Mouse (Mus musculus): ENCODE measurements around the gene 4930432M17Rik. TPM values are rescaled to one million over a fixed set of nuclear protein-coding genes. Genes with fewer than 3 reads are reported as not detected.

The 4930432M17Rik gene
- polyA plus RNA-seq, 1 experiment from 2014 or later = not detected

DNA sequence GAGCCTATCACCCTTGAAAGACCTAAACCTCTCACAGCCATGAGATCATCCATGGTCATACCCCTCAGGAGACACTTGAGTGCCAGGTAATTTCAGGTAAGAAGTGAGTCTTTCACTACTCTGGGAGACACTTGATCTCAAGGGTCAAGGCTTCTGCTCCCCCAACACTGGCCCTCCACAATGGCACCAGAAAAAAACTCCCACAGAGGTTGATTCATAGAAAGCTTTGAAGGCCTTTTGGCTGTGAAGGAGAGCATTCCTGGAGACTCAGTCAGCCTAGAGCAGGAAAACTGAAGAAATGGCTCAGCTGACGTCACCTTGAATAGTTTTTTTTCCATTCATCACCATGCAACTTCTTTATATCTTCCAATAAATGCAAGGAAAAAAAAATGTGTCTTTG is 18.4 kb upstream of the 4930432M17Rik start:
- Histone ChIP-seq H3K9me3 (replicated peaks; ENCODE audit: control insufficient read depth, low read length) (no peaks in the 10 kb centered on the region), H3K36me3 (ENCODE audit: control insufficient read depth, insufficient read depth, low read length) (no peaks in the 10 kb centered on the region), H3K27ac (ENCODE audit: low read length) (no peak overlapping the region), H3K4me3 (replicated peaks; ENCODE audit: low read length) (no peak overlapping the region), H3K9ac (ENCODE audit: low read length) (no peak overlapping the region), H3K27me3 (ENCODE audit: control insufficient read depth, insufficient read depth, low read length) (no peaks in the 10 kb centered on the region), H3K4me1 (ENCODE audit: control insufficient read depth, insufficient read depth, low read length) (peaks cover 5% of the 10 kb centered on the region), H3K4me2 (ENCODE audit: low read depth, low read length) (no peak overlapping the region)
- ATAC-seq (ENCODE audit: insufficient read depth, low FRiP score) = no peak
- WGBS = 67% methylated on average over 1 of the region's 1 CpGs

DNA sequence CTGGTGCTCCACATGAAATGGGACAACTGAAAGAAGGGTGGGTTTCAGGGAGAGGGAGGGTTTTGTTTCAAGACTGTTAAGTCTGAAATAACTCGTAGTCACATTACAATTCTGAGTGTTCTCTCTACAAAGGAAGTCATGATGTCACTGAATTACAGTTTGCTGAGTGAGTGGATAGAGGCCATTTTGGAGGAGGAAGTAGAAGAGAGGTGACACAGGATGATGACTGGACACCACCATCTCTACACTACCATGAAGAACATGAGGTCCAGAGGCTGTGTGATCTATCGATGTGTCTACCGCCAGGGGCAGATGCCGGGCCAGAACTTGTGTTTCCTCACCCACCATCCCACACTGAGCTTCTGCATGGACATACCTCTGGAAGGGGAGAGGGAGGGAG is 13.6 kb upstream of the 4930432M17Rik start:
- H3K4me1 ChIP-seq (ENCODE audit: control insufficient read depth, insufficient read depth, low read length) = peaks cover 2% of the 10 kb centered on the region; the same call in 1 of the 2 replicates
- no peak overlapping the region for H3K4me3 ChIP-seq (replicated peaks; ENCODE audit: low read length)
- no peaks in the 10 kb centered on the region for H3K9me3 ChIP-seq (replicated peaks; ENCODE audit: control insufficient read depth, low read length)
- H3K4me2 ChIP-seq (ENCODE audit: low read depth, low read length) = no peak overlapping the region
- no peak overlapping the region for H3K27ac ChIP-seq (ENCODE audit: low read length)
- WGBS = 90% methylated on average over 4 of the region's 4 CpGs
- no peak for ATAC-seq (ENCODE audit: insufficient read depth, low FRiP score)
- no peak overlapping the region for H3K9ac ChIP-seq (ENCODE audit: low read length)
- H3K27me3 ChIP-seq (ENCODE audit: control insufficient read depth, insufficient read depth, low read length) = no peaks in the 10 kb centered on the region
- H3K36me3 ChIP-seq (ENCODE audit: control insufficient read depth, insufficient read depth, low read length) = no peaks in the 10 kb centered on the region

DNA sequence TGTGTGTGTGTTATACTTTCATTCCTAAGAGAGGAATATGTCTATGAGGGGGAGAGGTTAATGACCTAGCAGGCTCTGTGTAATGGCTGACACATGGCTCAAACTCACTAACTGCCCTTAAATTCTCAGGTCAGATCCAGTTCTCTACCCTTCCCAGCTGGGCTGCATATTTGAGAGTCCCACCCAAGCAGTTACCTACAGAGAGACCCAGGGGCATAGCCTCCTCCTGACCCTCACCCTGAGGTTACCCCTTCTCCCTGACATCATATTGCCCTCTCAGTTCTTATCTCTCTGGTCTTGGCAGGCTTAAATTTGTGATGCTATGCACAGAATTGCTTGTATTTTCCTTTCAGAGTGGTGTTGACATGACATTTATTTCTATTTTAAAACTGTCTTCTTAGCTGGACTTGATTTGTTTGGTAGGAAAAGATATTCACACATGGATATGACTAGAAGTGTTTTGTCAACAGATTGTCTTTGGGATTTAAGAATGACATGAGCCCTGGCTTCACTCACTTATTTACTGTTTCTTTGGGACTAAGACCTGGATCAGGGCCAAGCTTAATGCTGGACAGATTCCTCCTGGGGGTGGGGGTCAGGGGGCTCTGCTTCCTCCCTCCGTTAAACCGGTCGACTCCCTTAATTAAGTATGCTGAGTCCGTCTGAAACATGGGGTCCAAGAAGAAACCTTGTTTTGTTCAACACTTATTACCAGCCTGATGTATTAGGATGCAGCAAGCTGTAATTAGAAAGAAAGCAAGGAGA is 7.7 kb upstream of the 4930432M17Rik start:
- Histone ChIP-seq H3K4me1 (ENCODE audit: control insufficient read depth, insufficient read depth, low read length) (peaks cover 7% of the 10 kb centered on the region; the same call in 1 of the 2 replicates), H3K4me2 (ENCODE audit: low read depth, low read length) (no peak overlapping the region), H3K27ac (ENCODE audit: low read length) (no peak overlapping the region), H3K27me3 (ENCODE audit: control insufficient read depth, insufficient read depth, low read length) (no peaks in the 10 kb centered on the region), H3K9me3 (replicated peaks; ENCODE audit: control insufficient read depth, low read length) (no peaks in the 10 kb centered on the region), H3K4me3 (replicated peaks; ENCODE audit: low read length) (no peak overlapping the region), H3K36me3 (ENCODE audit: control insufficient read depth, insufficient read depth, low read length) (no peaks in the 10 kb centered on the region), H3K9ac (ENCODE audit: low read length) (no peak overlapping the region)
- ATAC-seq (ENCODE audit: insufficient read depth, low FRiP score) = no peak
- 27% methylated on average over 4 of the region's 4 CpGs for WGBS

DNA sequence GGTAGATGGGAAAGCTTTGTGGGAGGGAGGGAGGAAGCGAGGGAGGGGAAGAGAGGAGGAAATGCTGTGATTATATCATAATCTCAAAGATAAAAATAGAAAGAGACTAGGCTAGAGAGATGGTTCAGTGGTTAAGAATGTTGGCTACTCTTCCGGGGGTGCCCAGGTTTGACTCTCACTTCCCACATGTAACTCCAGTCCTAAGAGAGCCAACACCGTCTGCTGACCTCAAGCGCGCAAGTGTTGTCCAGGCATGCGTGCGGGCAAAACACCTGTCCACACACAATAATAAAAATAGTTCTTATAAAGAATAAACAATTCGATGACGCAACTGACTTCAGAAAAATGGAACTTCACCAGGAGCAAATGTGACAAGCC is 7.1 kb upstream of the 4930432M17Rik start:
- peaks cover 7% of the 10 kb centered on the region; the same call in 1 of the 2 replicates for H3K4me1 ChIP-seq (ENCODE audit: control insufficient read depth, insufficient read depth, low read length)
- no peak overlapping the region for H3K4me2 ChIP-seq (ENCODE audit: low read depth, low read length)
- 83% methylated on average over 9 of the region's 9 CpGs for WGBS
- H3K27me3 ChIP-seq (ENCODE audit: control insufficient read depth, insufficient read depth, low read length) = no peaks in the 10 kb centered on the region
- ATAC-seq (ENCODE audit: insufficient read depth, low FRiP score) = no peak
- H3K9me3 ChIP-seq (replicated peaks; ENCODE audit: control insufficient read depth, low read length) = no peaks in the 10 kb centered on the region
- no peak overlapping the region for H3K27ac ChIP-seq (ENCODE audit: low read length)
- no peaks in the 10 kb centered on the region for H3K36me3 ChIP-seq (ENCODE audit: control insufficient read depth, insufficient read depth, low read length)
- no peak overlapping the region for H3K9ac ChIP-seq (ENCODE audit: low read length)
- no peak overlapping the region for H3K4me3 ChIP-seq (replicated peaks; ENCODE audit: low read length)

DNA sequence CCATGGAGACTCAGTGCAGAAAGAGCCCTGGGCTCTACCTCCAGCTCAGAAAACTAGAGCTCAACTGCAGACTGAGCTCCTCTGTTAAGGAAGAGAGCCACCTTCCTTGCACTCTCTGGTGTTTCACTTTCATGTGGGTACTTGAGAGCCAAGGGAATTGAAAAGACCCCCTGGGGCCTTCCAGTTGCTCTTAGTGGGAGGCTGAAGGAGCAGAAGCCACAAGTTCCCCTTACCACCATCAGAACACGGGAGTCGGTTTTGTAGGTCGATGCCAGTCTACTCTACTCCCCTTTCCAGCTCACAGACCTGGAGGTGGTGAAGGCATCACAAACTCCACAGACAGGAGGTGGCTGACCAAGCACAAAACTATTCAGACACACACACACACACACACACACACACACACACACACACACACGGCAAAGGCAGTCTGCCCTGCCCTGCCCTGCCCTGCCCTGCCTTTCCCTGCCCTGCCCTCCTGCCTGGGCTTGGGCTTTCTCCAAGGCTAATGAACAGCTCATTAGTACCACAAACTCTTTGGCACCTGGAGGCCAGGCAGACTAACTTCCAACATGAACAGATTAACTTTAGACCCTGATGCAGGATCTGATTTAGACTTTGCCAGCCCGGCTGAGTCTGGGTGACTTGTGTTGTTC is 1.7 kb downstream of the 4930432M17Rik start:
- no peaks in the 10 kb centered on the region for H3K36me3 ChIP-seq (ENCODE audit: control insufficient read depth, insufficient read depth, low read length)
- no peak overlapping the region for H3K9ac ChIP-seq (ENCODE audit: low read length)
- peak; percentile 88 for ATAC-seq (ENCODE audit: insufficient read depth, low FRiP score)
- H3K9me3 ChIP-seq (replicated peaks; ENCODE audit: control insufficient read depth, low read length) = no peaks in the 10 kb centered on the region
- H3K4me1 ChIP-seq (ENCODE audit: control insufficient read depth, insufficient read depth, low read length) = peaks cover 7% of the 10 kb centered on the region
- H3K4me3 ChIP-seq (replicated peaks; ENCODE audit: low read length) = no peak overlapping the region
- no peak overlapping the region for H3K4me2 ChIP-seq (ENCODE audit: low read depth, low read length)
- H3K27me3 ChIP-seq (ENCODE audit: control insufficient read depth, insufficient read depth, low read length) = no peaks in the 10 kb centered on the region
- peak overlapping the region; percentile 11 for H3K27ac ChIP-seq (ENCODE audit: low read length)
- 80% methylated on average over 5 of the region's 5 CpGs for WGBS

DNA sequence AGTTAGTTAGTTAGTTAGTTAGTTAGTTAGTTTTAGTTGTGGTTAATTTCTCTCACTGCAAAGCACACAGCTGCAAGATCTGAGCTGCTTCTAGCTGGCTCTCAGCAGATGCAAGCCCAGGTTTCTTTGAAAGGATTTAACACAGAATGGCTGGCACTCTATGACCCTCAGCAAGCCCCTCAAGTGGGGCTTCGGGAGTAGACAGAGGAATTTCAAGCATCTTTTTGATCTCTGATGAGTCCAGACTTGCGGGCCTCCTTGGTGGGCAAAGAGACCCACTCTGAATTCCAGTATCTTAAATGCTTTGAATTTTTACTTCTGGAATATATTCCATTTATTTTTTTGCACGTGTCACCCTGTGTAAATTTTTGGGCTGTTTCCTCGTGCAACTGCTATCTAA is 8.4 kb downstream of the 4930432M17Rik start:
- Histone ChIP-seq H3K4me1 (ENCODE audit: control insufficient read depth, insufficient read depth, low read length) (no peaks in the 10 kb centered on the region; the same call in 1 of the 2 replicates), H3K36me3 (ENCODE audit: control insufficient read depth, insufficient read depth, low read length) (no peaks in the 10 kb centered on the region), H3K9ac (ENCODE audit: low read length) (no peak overlapping the region), H3K9me3 (replicated peaks; ENCODE audit: control insufficient read depth, low read length) (no peaks in the 10 kb centered on the region), H3K4me3 (replicated peaks; ENCODE audit: low read length) (no peak overlapping the region), H3K27ac (ENCODE audit: low read length) (no peak overlapping the region), H3K4me2 (ENCODE audit: low read depth, low read length) (no peak overlapping the region), H3K27me3 (ENCODE audit: control insufficient read depth, insufficient read depth, low read length) (no peaks in the 10 kb centered on the region)
- ATAC-seq (ENCODE audit: insufficient read depth, low FRiP score) = no peak
- WGBS = 33% methylated on average over 4 of the region's 4 CpGs

DNA sequence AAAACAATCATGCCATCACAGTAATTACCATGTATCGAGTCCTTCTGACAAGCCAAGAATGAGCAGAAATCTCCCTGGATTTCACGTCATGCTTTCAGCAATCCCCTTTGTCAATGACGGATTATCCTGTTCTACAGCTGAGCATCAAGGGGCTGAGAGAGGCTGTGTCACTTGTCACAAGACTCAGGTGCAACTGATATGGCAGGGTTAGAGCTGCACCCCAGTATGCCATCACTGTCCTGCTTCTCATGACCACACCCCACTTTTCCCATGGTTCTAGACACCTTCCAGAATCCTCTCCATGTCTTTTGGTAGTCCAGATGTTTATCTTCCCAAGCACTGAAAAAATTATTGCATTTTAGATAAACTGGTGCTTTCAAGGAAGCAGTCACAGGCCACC is 8.9 kb downstream of the 4930432M17Rik start:
- no peaks in the 10 kb centered on the region; the same call in 1 of the 2 replicates for H3K4me1 ChIP-seq (ENCODE audit: control insufficient read depth, insufficient read depth, low read length)
- no peaks in the 10 kb centered on the region for H3K27me3 ChIP-seq (ENCODE audit: control insufficient read depth, insufficient read depth, low read length)
- H3K27ac ChIP-seq (ENCODE audit: low read length) = no peak overlapping the region
- no peak for ATAC-seq (ENCODE audit: insufficient read depth, low FRiP score)
- no peaks in the 10 kb centered on the region for H3K36me3 ChIP-seq (ENCODE audit: control insufficient read depth, insufficient read depth, low read length)
- WGBS = 43% methylated on average over 3 of the region's 3 CpGs
- no peak overlapping the region for H3K9ac ChIP-seq (ENCODE audit: low read length)
- H3K4me3 ChIP-seq (replicated peaks; ENCODE audit: low read length) = no peak overlapping the region
- H3K9me3 ChIP-seq (replicated peaks; ENCODE audit: control insufficient read depth, low read length) = no peaks in the 10 kb centered on the region
- no peak overlapping the region for H3K4me2 ChIP-seq (ENCODE audit: low read depth, low read length)

DNA sequence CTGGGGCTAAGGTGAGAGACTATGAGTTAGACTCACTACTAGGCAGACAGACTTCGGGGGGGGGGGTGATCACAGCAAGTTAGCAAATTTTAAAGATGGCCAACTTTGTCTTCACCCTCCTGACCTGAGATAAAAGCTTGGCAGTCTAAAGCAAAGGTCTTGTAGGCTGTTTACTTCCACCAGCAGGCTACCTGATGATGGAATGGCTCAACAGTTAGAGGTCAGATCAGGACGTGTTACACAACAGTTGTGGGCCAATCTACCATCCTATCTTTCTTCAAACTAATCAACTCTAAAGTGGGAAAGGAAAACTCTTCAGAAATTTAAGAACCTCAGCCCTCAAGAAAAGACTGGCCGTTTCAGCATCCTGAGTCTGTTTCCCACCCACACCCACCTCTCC is 9.6 kb downstream of the 4930432M17Rik start:
- no peaks in the 10 kb centered on the region for H3K36me3 ChIP-seq (ENCODE audit: control insufficient read depth, insufficient read depth, low read length)
- H3K4me1 ChIP-seq (ENCODE audit: control insufficient read depth, insufficient read depth, low read length) = no peaks in the 10 kb centered on the region; the same call in 1 of the 2 replicates
- H3K9me3 ChIP-seq (replicated peaks; ENCODE audit: control insufficient read depth, low read length) = no peaks in the 10 kb centered on the region
- H3K9ac ChIP-seq (ENCODE audit: low read length) = no peak overlapping the region
- 58% methylated on average over 3 of the region's 3 CpGs for WGBS
- ATAC-seq (ENCODE audit: insufficient read depth, low FRiP score) = no peak
- no peak overlapping the region for H3K4me2 ChIP-seq (ENCODE audit: low read depth, low read length)
- no peak overlapping the region for H3K4me3 ChIP-seq (replicated peaks; ENCODE audit: low read length)
- H3K27ac ChIP-seq (ENCODE audit: low read length) = no peak overlapping the region
- no peaks in the 10 kb centered on the region for H3K27me3 ChIP-seq (ENCODE audit: control insufficient read depth, insufficient read depth, low read length)

Measured in stomach, embryonic 16.5 days (tissue).